Comparison of ENCODE assay signal across 18 mouse cellular contexts in genomic region chr1:56286386-56287045, GRCm38 (mm10).
DNase-seq lines count a peak whose midpoint lies in the region; ATAC-seq and TF ChIP-seq lines count a peak whose summit lies in the region.
"Had no signal": no experiment of that assay in that cellular context is flagged by ENCODE, and none has a peak within 500 bp of the region (broad histone marks: within the 10 kb centered on the region; RNA-seq: fewer than 3 reads in every experiment).

No protein-coding gene starts in this region.

- no peaks in the 10 kb centered on the region for H3K36me3 ChIP-seq in liver, adult 2 months (ENCODE audit: control insufficient read depth, insufficient read depth, low read length)
- no peaks in the 10 kb centered on the region for H3K36me3 ChIP-seq in liver, postnatal 0 days (replicated peaks; ENCODE audit: insufficient read depth, low read length)
- H3K36me3 ChIP-seq in embryonic facial prominence, embryonic 10.5 days (replicated peaks), result no peaks in the 10 kb centered on the region
- no peaks in the 10 kb centered on the region for H3K36me3 ChIP-seq in heart, embryonic 10.5 days
- H3K36me3 ChIP-seq: G1E; liver, embryonic 13.5 days; midbrain, embryonic 13.5 days had no signal

- H3K9me3 ChIP-seq in liver, postnatal 0 days (ENCODE audit: low read length), result no peaks in the 10 kb centered on the region
- H3K9me3 ChIP-seq in embryonic facial prominence, embryonic 10.5 days, result no peaks in the 10 kb centered on the region
- no peaks in the 10 kb centered on the region for H3K9me3 ChIP-seq in heart, embryonic 10.5 days
- H3K9me3 ChIP-seq: liver, embryonic 13.5 days; midbrain, embryonic 13.5 days had no signal

- DNase-seq in liver, adult 2 months (ENCODE audit: extremely low read depth, low read depth, low spot score), result peak; percentile 23
- DNase-seq in liver, postnatal 0 days, result no peak
- DNase-seq in embryonic facial prominence, embryonic 10.5 days (ENCODE audit: low spot score), result peak; percentile 66
- peak; percentile 80 for DNase-seq in kidney, adult 9 months
- peak; percentile 17 for DNase-seq in mesoderm, embryonic 11.5 days (ENCODE audit: low read depth, low spot score)
- no peak for DNase-seq in heart, adult 8-10 months (ENCODE audit: low spot score)
- no peak for DNase-seq in heart, embryonic 10.5 days (ENCODE audit: low spot score)
- DNase-seq: cerebellum, postnatal 25 days; heart, adult 18-20 months; heart, postnatal 10 days; left cerebral cortex, postnatal 4 days; liver, embryonic 13.5 days; thymus, postnatal 36 days had no signal

- TF ChIP-seq POLR2A in liver, adult 2 months (IDR thresholded peaks at IDR 0.05; ENCODE audit: extremely low read depth, insufficient read depth, low read length), result no peak

- no peak overlapping the region for H3K27ac ChIP-seq in liver, adult 2 months (replicated peaks; ENCODE audit: insufficient read depth, low read depth, low read length)
- H3K27ac ChIP-seq in liver, postnatal 0 days (ENCODE audit: low read depth), result no peak overlapping the region
- H3K27ac ChIP-seq in embryonic facial prominence, embryonic 10.5 days (replicated peaks), result peak overlapping the region; percentile 19; the same call in 1 of the 2 replicates
- H3K27ac ChIP-seq in heart, embryonic 10.5 days, result no peak overlapping the region
- H3K27ac ChIP-seq: liver, embryonic 13.5 days; macrophage; midbrain, embryonic 13.5 days had no signal

- no peak for TF ChIP-seq CTCF in liver, adult 2 months (IDR thresholded peaks at IDR 0.05; ENCODE audit: low read depth, low read length)
- no peak for TF ChIP-seq CTCF in liver, postnatal 0 days (IDR thresholded peaks at IDR 0.05; ENCODE audit: low read depth)

- no peak for TF ChIP-seq EP300 in liver, postnatal 0 days (IDR thresholded peaks at IDR 0.05; ENCODE audit: low read depth)

- no peak overlapping the region for H3K4me3 ChIP-seq in liver, adult 2 months (ENCODE audit: insufficient read depth, low read depth, low read length)
- no peak overlapping the region for H3K4me3 ChIP-seq in liver, postnatal 0 days (ENCODE audit: low read depth, low read length)
- no peak overlapping the region for H3K4me3 ChIP-seq in embryonic facial prominence, embryonic 10.5 days
- no peak overlapping the region for H3K4me3 ChIP-seq in heart, embryonic 10.5 days
- H3K4me3 ChIP-seq: liver, embryonic 13.5 days; midbrain, embryonic 13.5 days had no signal

- ATAC-seq in liver, postnatal 0 days, result no peak
- ATAC-seq: forebrain, embryonic 14.5 days; hindbrain, embryonic 16.5 days; midbrain, embryonic 13.5 days had no signal

- WGBS in liver, adult 2 months, result 26% methylated on average over 12 of the region's 12 CpGs
- 48% methylated on average over 12 of the region's 12 CpGs for WGBS in liver, postnatal 0 days (ENCODE audit: insufficient replicate concordance)
- WGBS in embryonic facial prominence, embryonic 10.5 days, result 25% methylated on average over 12 of the region's 12 CpGs
- WGBS in heart, embryonic 10.5 days, result 57% methylated on average over 12 of the region's 12 CpGs

- H3K27me3 ChIP-seq in liver, adult 2 months (ENCODE audit: control insufficient read depth, insufficient read depth, low read length), result no peaks in the 10 kb centered on the region
- no peaks in the 10 kb centered on the region for H3K27me3 ChIP-seq in liver, postnatal 0 days (ENCODE audit: insufficient read depth, low read length)
- peaks cover 5% of the 10 kb centered on the region; the same call in 1 of the 2 replicates for H3K27me3 ChIP-seq in embryonic facial prominence, embryonic 10.5 days (replicated peaks; ENCODE audit: low read depth, poor library complexity, severe bottlenecking)
- no peaks in the 10 kb centered on the region for H3K27me3 ChIP-seq in heart, embryonic 10.5 days (ENCODE audit: insufficient read depth, poor library complexity, severe bottlenecking)
- H3K27me3 ChIP-seq: liver, embryonic 13.5 days; midbrain, embryonic 13.5 days had no signal

- H3K4me2 ChIP-seq in liver, postnatal 0 days (ENCODE audit: low read depth, low read length), result no peak overlapping the region; the same call in 1 of the 2 replicates
- H3K4me2 ChIP-seq: liver, embryonic 13.5 days; midbrain, embryonic 13.5 days had no signal

- H3K4me1 ChIP-seq in liver, adult 2 months (ENCODE audit: control insufficient read depth, insufficient read depth, low read length), result no peaks in the 10 kb centered on the region
- no peaks in the 10 kb centered on the region for H3K4me1 ChIP-seq in liver, postnatal 0 days (ENCODE audit: insufficient read depth)
- peaks cover 9% of the 10 kb centered on the region for H3K4me1 ChIP-seq in embryonic facial prominence, embryonic 10.5 days
- no peaks in the 10 kb centered on the region for H3K4me1 ChIP-seq in heart, embryonic 10.5 days
- H3K4me1 ChIP-seq: liver, embryonic 13.5 days; midbrain, embryonic 13.5 days had no signal

- no peaks in the 10 kb centered on the region for H3K79me2 ChIP-seq in liver, adult 2 months (ENCODE audit: control insufficient read depth, insufficient read depth, low read length)

- no peak overlapping the region for H3K9ac ChIP-seq in liver, adult 2 months (ENCODE audit: low read depth, low read length)
- no peak overlapping the region for H3K9ac ChIP-seq in liver, postnatal 0 days (replicated peaks)
- H3K9ac ChIP-seq: liver, embryonic 13.5 days; midbrain, embryonic 13.5 days had no signal

Comparison
In these comparisons a context has a peak if more than half of its experiments do, and no peak if none do; other contexts are left out.
1. DNase-seq: peak in liver, adult 2 months (single experiment), embryonic facial prominence, embryonic 10.5 days (single experiment), kidney, adult 9 months (single experiment) and mesoderm, embryonic 11.5 days (single experiment); none in liver, postnatal 0 days (single experiment), heart, adult 8-10 months (single experiment) and heart, embryonic 10.5 days (single experiment).